Mouse (Mus musculus) inflammation-experienced regulatory T-cells, adult 16 weeks (primary cell): Measurements from ENCODE around the gene Tex30. TPM values are rescaled to one million over a fixed set of nuclear protein-coding genes. Genes with fewer than 3 reads are reported as not detected.

Experiments used
- polyA plus RNA-seq: library from polyadenylated mRNA; unstranded; fragments of 100-300 nt; shearing (Covaris generic); gene quantifications from one replicate; pipeline ENCODE4 v1.2.1, GENCODE M21; 2017

The Tex30 gene
- polyA plus RNA-seq = 53.6 TPM

GRCm38 (mm10) chr1:44102259-44102717, at the start of gene Tex30:
Gene Tex30, minus strand, starts transcription at chr1:44102441.

GRCm38 (mm10) chr1:44147563-44148381, 45.5 kb upstream of the Tex30 start, which contains the start of gene Ercc5:
Gene Ercc5, plus strand, starts transcription at chr1:44147744.

GRCm38 (mm10) chr1:44118239-44119054, 16.2 kb upstream of the Tex30 start, which contains the start of the genes Kdelc1 and Bivm:
Gene Kdelc1, minus strand, starts transcription at chr1:44118808.
Gene Bivm, plus strand, starts transcription at chr1:44118957.

GRCm38 (mm10) chr1:44061836-44062235, 40.4 kb downstream of the Tex30 start, which contains the start of gene Gm8251:
Gene Gm8251, minus strand, starts transcription at chr1:44061936.

Other genes starting within 250 kb of the Tex30 start
- 198 TPM for gene Tpp2, start 168.8 kb downstream of the Tex30 start, polyA plus RNA-seq
- gene Mettl21c, start 82.4 kb downstream of the Tex30 start, polyA plus RNA-seq = 0.41 TPM
- 0.17 TPM for gene Gm8251, start 40.5 kb downstream of the Tex30 start, polyA plus RNA-seq
- gene Kdelc1, start 16.4 kb upstream of the Tex30 start, polyA plus RNA-seq = 22.9 TPM
- 18.1 TPM for gene Bivm, start 16.5 kb upstream of the Tex30 start, polyA plus RNA-seq
- 28.5 TPM for gene Ercc5, start 45.3 kb upstream of the Tex30 start, polyA plus RNA-seq
- gene Mettl21e, start 116.5 kb upstream of the Tex30 start, polyA plus RNA-seq = not detected